Mouse (Mus musculus) MEL (cell line): ENCODE data around the gene Slc38a4. TPM values are rescaled to one million over a fixed set of nuclear protein-coding genes. Genes with fewer than 3 reads are reported as not detected.
A peak's percentile ranks its signal among the peaks of the same experiment; 100 is the strongest.

ENCODE experiments used
- DNase-seq: peaks from one replicate; pipeline ENCODE4 v3.0.0; 2011; ENCODE audit warnings: low read depth, low spot score
- H3K27ac ChIP-seq: 2 replicates; pipeline ENCODE4 v1.5.1; 2012; ENCODE audit warnings: low read depth, mild to moderate bottlenecking, control low read depth, low read length, moderate library complexity; ENCODE audit not compliant: control insufficient read depth
- H3K27me3 ChIP-seq, 2 experiments: fragments of 150-350 bp in 1 of 2; sonication (generic) in 1 of 2; 2 replicates each; pipeline ENCODE4 v1.6.1; 2012; ENCODE audit warnings: low read length in 2 of 2, mild to moderate bottlenecking in 2 of 2, improper control_type of control experiment in 1 of 2, moderate library complexity in 1 of 2; ENCODE audit not compliant: insufficient read depth in 2 of 2, control insufficient read depth in 1 of 2
- H3K36me3 ChIP-seq, 2 experiments: 2 replicates each; pipeline ENCODE4 v1.6.1; 2012 to 2014; ENCODE audit warnings: low read length in 2 of 2, improper control_type of control experiment in 1 of 2, inconsistent platforms in 1 of 2, mild to moderate bottlenecking in 1 of 2; ENCODE audit not compliant: insufficient read depth in 2 of 2, control insufficient read depth in 1 of 2
- H3K4me1 ChIP-seq, 2 experiments: fragments of 150-350 bp in 1 of 2; sonication (generic) in 1 of 2; 2 replicates each; pipeline ENCODE4 v1.6.1; 2012; ENCODE audit warnings: low read length in 2 of 2, improper control_type of control experiment in 1 of 2, mild to moderate bottlenecking in 1 of 2; ENCODE audit not compliant: insufficient read depth in 2 of 2, control insufficient read depth in 1 of 2
- H3K4me3 ChIP-seq, 2 experiments: fragments of 150-350 bp in 1 of 2; sonication (generic) in 1 of 2; 2 replicates each; pipeline ENCODE4 v1.5.1; 2012; ENCODE audit warnings: low read depth in 2 of 2, low read length in 2 of 2, mild to moderate bottlenecking in 2 of 2, moderate library complexity in 2 of 2, control low read depth in 1 of 2, improper control_type of control experiment in 1 of 2; ENCODE audit not compliant: control insufficient read depth in 1 of 2, insufficient read depth in 1 of 2
- H3K79me2 ChIP-seq: 2 replicates; pipeline ENCODE4 v1.6.1; 2012; ENCODE audit warnings: mild to moderate bottlenecking, low read length, moderate library complexity; ENCODE audit not compliant: control insufficient read depth, poor library complexity, insufficient read depth
- H3K9ac ChIP-seq: 2 replicates; pipeline ENCODE4 v1.6.1; 2012; ENCODE audit warnings: low read depth, mild to moderate bottlenecking, control low read depth, low read length, moderate library complexity; ENCODE audit not compliant: control insufficient read depth, poor library complexity, severe bottlenecking
- H3K9me3 ChIP-seq: fragments of 150-350 bp; sonication (generic); replicated peaks from 2 replicates; pipeline ENCODE4 v1.6.1; 2012; ENCODE audit warnings: mild to moderate bottlenecking, low read length, improper control_type of control experiment, moderate library complexity; ENCODE audit not compliant: insufficient read depth
- CTCF ChIP-seq, 3 experiments: IDR thresholded peaks in 2 of 3; conservative IDR thresholded peaks in 1 of 3; 2 replicates each; pipeline ENCODE4 v1.5.1; 2011 to 2012; ENCODE audit warnings: low read length in 3 of 3, low read depth in 2 of 3, mild to moderate bottlenecking in 2 of 3, improper control_type of control experiment in 1 of 3, inconsistent platforms in 1 of 3, mixed read lengths in 1 of 3, moderate library complexity in 1 of 3; ENCODE audit not compliant: control insufficient read depth in 1 of 3, insufficient read depth in 1 of 3, poor library complexity in 1 of 3, severe bottlenecking in 1 of 3
- MAZ ChIP-seq: IDR thresholded peaks from 2 replicates; pipeline ENCODE4 v1.6.1; 2012; ENCODE audit warnings: low read depth, mild to moderate bottlenecking, inconsistent platforms, low read length, improper control_type of control experiment
- RAD21 ChIP-seq: IDR thresholded peaks from 2 replicates; pipeline ENCODE4 v1.6.1; 2011; ENCODE audit warnings: mild to moderate bottlenecking, low read depth, low read length, improper control_type of control experiment
- SMC3 ChIP-seq: IDR thresholded peaks from 2 replicates; pipeline ENCODE4 v1.6.1; 2011; ENCODE audit warnings: low read depth, low read length, improper control_type of control experiment
- ZC3H11A ChIP-seq: IDR thresholded peaks from 2 replicates; pipeline ENCODE4 v1.6.1; 2012; ENCODE audit warnings: low read depth, mild to moderate bottlenecking, inconsistent platforms, low read length, improper control_type of control experiment
- polyA plus RNA-seq, 2 experiments: library from polyadenylated mRNA; stranded (reverse) in 1 of 2; unstranded in 1 of 2; fragments of >175 nt in 1 of 2; fragments of >200 nt in 1 of 2; gene quantifications; 2 replicates each; pipeline versions ENCODE4 v1.2.1 to v1.2.4; 2012; ENCODE audit warnings: low replicate concordance in 2 of 2, low read depth in 1 of 2; ENCODE audit not compliant: insufficient read length in 2 of 2, insufficient read depth in 1 of 2, missing spikeins in 1 of 2
- total RNA-seq: library from RNA; depleted of rRNA; stranded (reverse); fragments of 300-350 nt; gene quantifications from 2 replicates; pipeline ENCODE4 v1.2.3, GENCODE M21; 2012; rRNA removed

The Slc38a4 gene
- total and polyA plus RNA-seq, 3 experiments = not detected

GRCm38 (mm10) chr15:96948471-96948870 is 107.3 kb downstream of the Slc38a4 start:
- no peak overlapping the region for H3K9ac ChIP-seq
- no peak for TF ChIP-seq MAZ
- TF ChIP-seq CTCF (IDR thresholded peaks at IDR 0.05 in 2 of 3, conservative IDR thresholded peaks at IDR 0.05 in 1 of 3; ENCODE audit: control insufficient read depth in 1 of 3, insufficient read depth in 1 of 3, low read depth in 2 of 3, low read length in 3 of 3, poor library complexity in 1 of 3, severe bottlenecking in 1 of 3) = peak; percentile 80 to 96 (median 94)
- TF ChIP-seq ZC3H11A = peak; percentile 55; the same call in 1 of the 2 replicates
- peak; percentile 86 for TF ChIP-seq SMC3
- peak; percentile 63 for TF ChIP-seq RAD21
- H3K79me2 ChIP-seq = no peaks in the 10 kb centered on the region
- DNase-seq = peak; percentile 44
- H3K27ac ChIP-seq = no peak overlapping the region
- 0 out of 4 replicates have a peak, but pooled peaks cover 0 to 1% of the 10 kb centered on the region in 2 experiments for H3K27me3 ChIP-seq
- no peaks in the 10 kb centered on the region for H3K36me3 ChIP-seq
- H3K9me3 ChIP-seq = no peaks in the 10 kb centered on the region
- no peaks in the 10 kb centered on the region for H3K4me1 ChIP-seq
- no peak overlapping the region for H3K4me3 ChIP-seq

Other genes starting within 250 kb of the Slc38a4 start
- gene Pced1b, start 191.2 kb upstream of the Slc38a4 start, total RNA-seq = 6.6 and 9.7 TPM in 2 replicates
- gene Pced1b, start 191.2 kb upstream of the Slc38a4 start, polyA plus RNA-seq = 10 to 100 TPM in 1 of 2 experiments, not detected in 1; 36.5 TPM
- not detected in 2 replicates for gene Amigo2, start 191.3 kb upstream of the Slc38a4 start, total RNA-seq
- gene Amigo2, start 191.3 kb upstream of the Slc38a4 start, polyA plus RNA-seq = not detected